Mouse (Mus musculus) G1E (cell line): ENCODE measurements around the gene Mmd2. TPM values are rescaled to one million over a fixed set of nuclear protein-coding genes. Genes with fewer than 3 reads are reported as not detected.
A peak's percentile ranks its signal among the peaks of the same experiment; 100 is the strongest.

Experiments used
- ATAC-seq: 2 replicates; pipeline ENCODE4 v1.8.0; 2016; ENCODE audit warnings: mild to moderate bottlenecking; ENCODE audit not compliant: insufficient number of reproducible peaks, poor library complexity, low FRiP score, severe bottlenecking; ENCODE audit errors: extremely low read depth
- DNase-seq: peaks from one replicate; pipeline ENCODE4 v3.0.0; 2012; ENCODE audit warnings: low spot score
- H3K27me3 ChIP-seq: 2 replicates; pipeline ENCODE4 v1.6.1; 2012; ENCODE audit warnings: mild to moderate bottlenecking, low read length, inconsistent platforms; ENCODE audit not compliant: insufficient read depth
- H3K36me3 ChIP-seq: replicated peaks from 2 replicates; pipeline ENCODE3; 2012; ENCODE audit warnings: mild to moderate bottlenecking, inconsistent platforms
- H3K4me1 ChIP-seq: 2 replicates; pipeline ENCODE4 v1.6.1; 2012; ENCODE audit warnings: low read depth, low read length, inconsistent platforms, mixed read lengths; ENCODE audit not compliant: insufficient read depth
- H3K4me3 ChIP-seq: 2 replicates; pipeline ENCODE4 v1.5.1; 2012; ENCODE audit warnings: low read depth, mild to moderate bottlenecking, inconsistent platforms, low read length, moderate library complexity, mixed read lengths
- H3K9me3 ChIP-seq: replicated peaks from 2 replicates; pipeline ENCODE4 v1.6.1; 2012; ENCODE audit warnings: inconsistent platforms
- CTCF ChIP-seq: IDR thresholded peaks from 2 replicates; pipeline ENCODE4 v1.5.1; 2012; ENCODE audit warnings: low read depth, low read length, inconsistent platforms, mixed read lengths
- GATA1 ChIP-seq: IDR thresholded peaks from 2 replicates; pipeline ENCODE4 v1.6.1; 2012; ENCODE audit warnings: borderline replicate concordance, low read length, inconsistent platforms, mixed read lengths
- GATA2 ChIP-seq: IDR thresholded peaks from 2 replicates; pipeline ENCODE4 v1.6.1; 2012; ENCODE audit warnings: low read depth, low read length, inconsistent platforms, borderline replicate concordance
- POLR2AphosphoS5 ChIP-seq: IDR thresholded peaks from 2 replicates; pipeline ENCODE4 v1.6.1; 2012; ENCODE audit warnings: low read depth, low read length, inconsistent platforms; ENCODE audit not compliant: insufficient replicate concordance
- TAL1 ChIP-seq: conservative IDR thresholded peaks from 2 replicates; pipeline ENCODE4 v1.6.1; 2012; ENCODE audit warnings: low read depth, low read length, inconsistent platforms, mixed read lengths
- polyA plus RNA-seq: library from polyadenylated mRNA; stranded (reverse); fragments of >175 nt; gene quantifications from 2 replicates; pipeline ENCODE4 v1.2.3, GENCODE M21; 2012
- total RNA-seq, 2 experiments: library from RNA; stranded (forward) in 1 of 2; stranded (reverse) in 1 of 2; fragments of 200-1000 nt in 1 of 2; fragments of >200 nt in 1 of 2; fragmentation: Nextera tagmentation in 1 of 2; gene quantifications; 2 replicates each; pipeline ENCODE4 v1.2.3; 2014 to 2017

Mmd2 gene
- total and polyA plus RNA-seq, 3 experiments = 0.16 TPM; not detected in 2

GRCm38 (mm10) chr5:142537286-142537685 lies 71.3 kb downstream of the Mmd2 start:
- H3K36me3 ChIP-seq = no peaks in the 10 kb centered on the region

GRCm38 (mm10) chr5:142535388-142535787 lies 73.2 kb downstream of the Mmd2 start:
- no peak for ATAC-seq
- Histone ChIP-seq H3K27me3 (peaks cover 18% of the 10 kb centered on the region), H3K4me3 (no peak overlapping the region), H3K4me1 (no peaks in the 10 kb centered on the region), H3K36me3 (no peaks in the 10 kb centered on the region), H3K9me3 (no peaks in the 10 kb centered on the region)
- no peak for TF ChIP-seq GATA1
- TF ChIP-seq GATA2 = no peak
- no peak for TF ChIP-seq POLR2AphosphoS5
- TF ChIP-seq TAL1 = no peak
- TF ChIP-seq CTCF = no peak
- DNase-seq = no peak

More at GRCm38 (mm10) chr5:142537286-142537685, 71.3 kb downstream of the Mmd2 start:
- DNase-seq = no peak
- TF ChIP-seq GATA2 (no peak), POLR2AphosphoS5 (no peak), TAL1 (no peak), GATA1 (no peak), CTCF (no peak)
- Histone ChIP-seq H3K4me1 (no peaks in the 10 kb centered on the region), H3K27me3 (peaks cover 28% of the 10 kb centered on the region), H3K4me3 (no peak overlapping the region), H3K9me3 (no peaks in the 10 kb centered on the region)
- no peak for ATAC-seq

- no peaks in the 10 kb centered on the region for H3K36me3 ChIP-seq
- DNase-seq (no peak), ATAC-seq (no peak)
- H3K27me3 ChIP-seq = peaks cover 13% of the 10 kb centered on the region
- H3K4me1 ChIP-seq = no peaks in the 10 kb centered on the region
- no peak within 1 kb of the TSS for H3K4me3 ChIP-seq
- no peaks in the 10 kb centered on the region for H3K9me3 ChIP-seq
- TF ChIP-seq CTCF = no peak
- no peak for TF ChIP-seq POLR2AphosphoS5
- no peak for TF ChIP-seq TAL1
- TF ChIP-seq GATA1 = no peak
- no peak for TF ChIP-seq GATA2
These were observed 78.7 kb downstream of the Mmd2 start, which contains the start of gene Papolb for GRCm38 (mm10) chr5:142529915-142530314. Papolb (minus strand) TSS chr5:142530076.

GRCm38 (mm10) chr5:142524711-142525464 lies 83.7 kb downstream of the Mmd2 start:
- peaks cover 12% of the 10 kb centered on the region; the same call in 1 of the 2 replicates for H3K4me1 ChIP-seq
- H3K9me3 ChIP-seq = no peaks in the 10 kb centered on the region
- peaks cover 16% of the 10 kb centered on the region for H3K27me3 ChIP-seq
- no peak overlapping the region for H3K4me3 ChIP-seq
- H3K36me3 ChIP-seq = no peaks in the 10 kb centered on the region
- no peak for ATAC-seq
- no peak for DNase-seq
- no peak for TF ChIP-seq CTCF
- no peak for TF ChIP-seq GATA2
- no peak for TF ChIP-seq GATA1
- no peak for TF ChIP-seq TAL1
- TF ChIP-seq POLR2AphosphoS5 = no peak

GRCm38 (mm10) chr5:142521195-142521866 lies 87.3 kb downstream of the Mmd2 start:
- no peak for TF ChIP-seq POLR2AphosphoS5
- no peak for TF ChIP-seq TAL1
- TF ChIP-seq CTCF = no peak
- TF ChIP-seq GATA2 = no peak
- TF ChIP-seq GATA1 = no peak
- DNase-seq = peak; percentile 18
- peaks cover 23% of the 10 kb centered on the region for H3K27me3 ChIP-seq
- ATAC-seq = peak; percentile 80
- H3K36me3 ChIP-seq = no peaks in the 10 kb centered on the region
- no peak overlapping the region for H3K4me3 ChIP-seq
- peaks cover 12% of the 10 kb centered on the region; the same call in 1 of the 2 replicates for H3K4me1 ChIP-seq
- no peaks in the 10 kb centered on the region for H3K9me3 ChIP-seq

- TF ChIP-seq CTCF = no peak
- no peak for TF ChIP-seq TAL1
- no peak for TF ChIP-seq POLR2AphosphoS5
- TF ChIP-seq GATA1 = no peak
- TF ChIP-seq GATA2 = no peak
- no peak overlapping the region for H3K4me3 ChIP-seq
- DNase-seq (no peak), ATAC-seq (no peak)
- peaks cover 24% of the 10 kb centered on the region for H3K27me3 ChIP-seq
- H3K4me1 ChIP-seq = peaks cover 12% of the 10 kb centered on the region; the same call in 1 of the 2 replicates
- no peaks in the 10 kb centered on the region for H3K9me3 ChIP-seq
- no peaks in the 10 kb centered on the region for H3K36me3 ChIP-seq
These were observed 88.2 kb downstream of the Mmd2 start for GRCm38 (mm10) chr5:142520360-142520759.
